Mouse (Mus musculus) erythroblast, embryonic 14.5 days (primary cell): Measurements from ENCODE around the gene Eprs. TPM values are rescaled to one million over a fixed set of nuclear protein-coding genes. Genes with fewer than 3 reads are reported as not detected.
A peak's percentile ranks its signal among the peaks of the same experiment; 100 is the strongest.

ENCODE experiments used
- H3K27me3 ChIP-seq: 2 replicates; pipeline ENCODE4 v1.6.1; 2012; ENCODE audit warnings: inconsistent platforms; ENCODE audit not compliant: control insufficient read depth
- H3K36me3 ChIP-seq: 2 replicates; pipeline ENCODE4 v1.6.1; 2012; ENCODE audit warnings: mild to moderate bottlenecking, inconsistent platforms; ENCODE audit not compliant: control insufficient read depth
- H3K4me1 ChIP-seq: 2 replicates; pipeline ENCODE4 v1.6.1; 2012; ENCODE audit warnings: inconsistent platforms; ENCODE audit not compliant: control insufficient read depth
- H3K4me3 ChIP-seq: replicated peaks from 2 replicates; pipeline ENCODE3; 2012; ENCODE audit warnings: moderate library complexity, mild to moderate bottlenecking, inconsistent platforms
- H3K9me3 ChIP-seq: 2 replicates; pipeline ENCODE4 v1.6.1; 2012; ENCODE audit warnings: low read length, inconsistent platforms, mixed read lengths; ENCODE audit not compliant: control insufficient read depth
- GATA1 ChIP-seq: IDR thresholded peaks from 2 replicates; pipeline ENCODE4 v1.6.1; 2012; ENCODE audit warnings: low read length, inconsistent platforms, mixed read lengths
- TAL1 ChIP-seq: IDR thresholded peaks from 3 replicates; pipeline ENCODE4 v1.6.1; 2012; ENCODE audit warnings: low read length, inconsistent platforms, mixed read lengths
- polyA plus RNA-seq: library from polyadenylated mRNA; stranded (reverse); fragments of >175 nt; gene quantifications from 2 replicates; pipeline ENCODE4 v1.2.3, GENCODE M21; 2012

The Eprs gene
- polyA plus RNA-seq, 1 experiment, result 0.60 TPM

DNA sequence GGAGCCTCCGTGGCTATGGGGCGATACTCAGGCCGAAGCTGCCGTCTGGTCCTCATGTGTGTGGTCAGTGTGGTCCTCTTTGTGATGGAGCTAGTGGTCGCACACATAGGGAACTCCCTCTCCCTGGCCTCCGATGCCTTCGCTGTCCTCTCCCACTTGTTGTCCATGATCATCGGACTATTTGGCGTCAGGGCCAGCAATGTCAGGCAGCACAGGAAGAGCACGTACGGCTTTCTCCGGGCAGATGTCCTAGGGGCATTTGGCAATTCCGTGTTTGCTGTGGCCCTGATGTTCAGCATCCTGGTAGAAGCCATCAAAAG, 69.1 kb downstream of the Eprs start:
- Histone ChIP-seq H3K36me3 (peaks cover 34% of the 10 kb centered on the region), H3K27me3 (peaks cover 16% of the 10 kb centered on the region), H3K4me3 (no peak overlapping the region), H3K4me1 (peaks cover 27% of the 10 kb centered on the region), H3K9me3 (no peaks in the 10 kb centered on the region)
- TF ChIP-seq GATA1, result no peak
- TF ChIP-seq TAL1, result no peak

DNA sequence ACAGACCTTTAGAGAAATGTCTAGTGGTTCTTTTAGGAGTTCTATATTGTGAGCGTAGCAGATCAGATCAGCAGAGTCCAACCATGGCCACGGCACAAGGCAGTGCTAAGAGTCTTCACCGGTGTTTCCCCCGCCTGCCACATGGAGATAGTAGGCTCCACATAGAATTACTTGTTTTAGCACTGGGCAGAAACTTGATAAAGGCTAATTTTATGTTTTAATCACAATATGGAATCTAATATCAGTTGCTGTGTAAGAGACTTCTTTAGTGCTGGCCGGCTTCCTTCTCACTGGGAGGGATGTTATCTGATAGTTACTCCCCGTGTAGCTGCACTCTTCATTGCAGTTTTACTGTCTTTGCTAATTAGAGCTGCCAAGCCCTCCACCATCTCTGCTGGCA, 70.3 kb downstream of the Eprs start:
- Histone ChIP-seq H3K4me1 (peaks cover 27% of the 10 kb centered on the region), H3K36me3 (peaks cover 22% of the 10 kb centered on the region), H3K4me3 (no peak overlapping the region), H3K9me3 (no peaks in the 10 kb centered on the region), H3K27me3 (peaks cover 23% of the 10 kb centered on the region)
- TF ChIP-seq GATA1 (no peak), TAL1 (no peak)

GRCm38 (mm10) chr1:185438841-185439580, 76.2 kb downstream of the Eprs start:
- Histone ChIP-seq H3K27me3 (peaks cover 34% of the 10 kb centered on the region), H3K4me3 (no peak overlapping the region), H3K9me3 (no peaks in the 10 kb centered on the region), H3K36me3 (no peaks in the 10 kb centered on the region), H3K4me1 (peaks cover 2% of the 10 kb centered on the region)
- TF ChIP-seq TAL1 (no peak), GATA1 (no peak)

DNA sequence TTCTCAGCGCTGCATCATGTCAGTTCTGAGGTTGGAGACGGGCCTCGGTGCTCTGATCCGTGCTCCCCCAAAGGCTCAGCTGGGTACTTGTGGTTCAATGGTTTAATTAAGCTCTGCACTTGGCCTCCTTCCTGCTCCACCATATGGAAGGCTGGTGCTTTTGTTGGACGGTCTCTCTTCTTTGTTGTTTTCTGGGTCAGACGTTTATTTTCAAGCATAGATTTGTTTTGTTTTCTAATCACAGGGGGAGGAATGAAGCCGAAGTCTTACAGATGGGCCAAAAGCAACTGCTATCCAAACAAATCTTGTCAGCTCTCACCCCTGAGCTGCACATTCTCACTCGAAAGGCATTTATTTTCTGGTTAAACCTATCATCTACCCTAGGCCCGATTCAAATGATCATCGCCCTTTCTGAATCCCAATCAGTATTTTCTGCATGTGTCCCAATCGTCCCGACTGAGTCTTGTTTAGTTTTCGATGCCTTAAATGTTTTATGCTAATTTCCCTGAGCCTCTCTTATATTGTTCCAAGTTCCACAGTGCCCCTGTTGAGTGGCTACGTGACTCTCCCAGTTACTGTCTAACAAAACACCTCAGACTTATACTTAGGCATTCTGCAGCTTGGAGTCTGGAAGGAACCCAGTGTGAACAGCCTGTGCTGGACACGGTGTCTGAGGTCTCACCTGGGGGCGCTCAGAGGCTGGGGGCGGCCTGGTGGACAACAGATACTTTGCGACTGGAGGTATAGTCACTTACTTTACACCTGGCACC, 79.0 kb downstream of the Eprs start:
- H3K9me3 ChIP-seq, result no peaks in the 10 kb centered on the region
- H3K27me3 ChIP-seq, result peaks cover 19% of the 10 kb centered on the region
- no peaks in the 10 kb centered on the region for H3K36me3 ChIP-seq
- peaks cover 8% of the 10 kb centered on the region for H3K4me1 ChIP-seq
- no peak overlapping the region for H3K4me3 ChIP-seq
- TF ChIP-seq TAL1 (no peak), GATA1 (no peak)

- H3K9me3 ChIP-seq, result no peaks in the 10 kb centered on the region
- H3K4me1 ChIP-seq, result peaks cover 67% of the 10 kb centered on the region
- TF ChIP-seq TAL1, result no peak
- TF ChIP-seq GATA1, result no peak
- H3K4me3 ChIP-seq, result no peak overlapping the region
- no peaks in the 10 kb centered on the region for H3K27me3 ChIP-seq
- peaks cover 30% of the 10 kb centered on the region for H3K36me3 ChIP-seq
These were observed 86.1 kb downstream of the Eprs start for GRCm38 (mm10) chr1:185448936-185449335.

DNA sequence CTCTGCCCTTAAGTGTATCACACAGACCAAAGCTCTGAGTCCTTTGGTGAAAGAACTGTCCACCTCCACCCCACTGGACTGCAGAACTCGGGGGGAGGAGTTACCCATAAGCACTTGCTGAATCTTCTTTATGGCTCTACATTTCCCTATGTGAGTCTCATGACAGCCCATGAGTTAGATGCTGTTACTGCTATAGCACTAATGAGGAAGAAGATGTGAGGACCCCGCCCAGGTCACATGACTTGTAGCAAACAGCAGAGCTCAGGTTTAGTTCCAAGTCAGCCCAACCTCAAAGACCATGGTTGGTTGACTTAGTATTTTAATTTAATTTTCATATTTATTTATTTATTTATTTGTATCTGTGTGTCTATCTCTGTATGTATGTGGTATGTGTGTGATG, 86.9 kb downstream of the Eprs start:
- peaks cover 74% of the 10 kb centered on the region for H3K4me1 ChIP-seq
- no peak overlapping the region for H3K4me3 ChIP-seq
- no peaks in the 10 kb centered on the region for H3K9me3 ChIP-seq
- TF ChIP-seq TAL1 (no peak), GATA1 (no peak)
- no peaks in the 10 kb centered on the region; the same call in 1 of the 2 replicates for H3K27me3 ChIP-seq
- H3K36me3 ChIP-seq, result peaks cover 30% of the 10 kb centered on the region

- Histone ChIP-seq H3K36me3 (peaks cover 41% of the 10 kb centered on the region), H3K4me1 (peaks cover 71% of the 10 kb centered on the region), H3K27me3 (peaks cover 7% of the 10 kb centered on the region), H3K9me3 (no peaks in the 10 kb centered on the region), H3K4me3 (peak overlapping the region; percentile 21)
- TF ChIP-seq TAL1 (no peak), GATA1 (no peak)
These were observed 88.2 kb downstream of the Eprs start for GRCm38 (mm10) chr1:185451077-185451476.

GRCm38 (mm10) chr1:185451495-185451894, 88.7 kb downstream of the Eprs start:
- Histone ChIP-seq H3K4me3 (peak overlapping the region; percentile 21), H3K27me3 (peaks cover 7% of the 10 kb centered on the region), H3K36me3 (peaks cover 45% of the 10 kb centered on the region), H3K4me1 (peaks cover 73% of the 10 kb centered on the region), H3K9me3 (no peaks in the 10 kb centered on the region)
- peak; percentile 66; the same call in 1 of the 2 replicates for TF ChIP-seq GATA1
- TF ChIP-seq TAL1, result peak; percentile 58

- no peak overlapping the region for H3K4me3 ChIP-seq
- H3K27me3 ChIP-seq, result peaks cover 7% of the 10 kb centered on the region
- H3K36me3 ChIP-seq, result peaks cover 54% of the 10 kb centered on the region
- H3K4me1 ChIP-seq, result peaks cover 83% of the 10 kb centered on the region
- H3K9me3 ChIP-seq, result no peaks in the 10 kb centered on the region
- no peak for TF ChIP-seq GATA1
- TF ChIP-seq TAL1, result no peak
These were observed 89.6 kb downstream of the Eprs start for GRCm38 (mm10) chr1:185452461-185452860.
